Mouse (Mus musculus) ES-Bruce4 (cell line): ENCODE measurements around the gene Rnf213.

Source experiments
- CTCF ChIP-seq: IDR thresholded peaks from one replicate; pipeline ENCODE4 v1.8.1; 2011; ENCODE audit warnings: low read depth, low read length
- EP300 ChIP-seq: IDR thresholded peaks from 2 replicates; pipeline ENCODE4 v1.6.1; 2011; ENCODE audit warnings: low read depth, low read length; ENCODE audit not compliant: insufficient read depth
- POLR2A ChIP-seq: IDR thresholded peaks from one replicate; pipeline ENCODE4 v1.8.1; 2011; ENCODE audit warnings: low read length; ENCODE audit not compliant: insufficient read depth

GRCm38 (mm10) chr11:119509165-119509776, 116.4 kb downstream of the Rnf213 start:
- TF ChIP-seq CTCF (no peak), EP300 (no peak), POLR2A (no peak)
